Mouse (Mus musculus) MEL (cell line): ENCODE data around the gene Gm20388. TPM values are rescaled to one million over a fixed set of nuclear protein-coding genes. Genes with fewer than 3 reads are reported as not detected.

Source experiments
- DNase-seq: peaks from one replicate; pipeline ENCODE4 v3.0.0; 2011; ENCODE audit warnings: low read depth, low spot score
- H3K27ac ChIP-seq: 2 replicates; pipeline ENCODE4 v1.5.1; 2012; ENCODE audit warnings: low read depth, mild to moderate bottlenecking, control low read depth, low read length, moderate library complexity; ENCODE audit not compliant: control insufficient read depth
- H3K27me3 ChIP-seq, 2 experiments: fragments of 150-350 bp in 1 of 2; sonication (generic) in 1 of 2; 2 replicates each; pipeline ENCODE4 v1.6.1; 2012; ENCODE audit warnings: low read length in 2 of 2, mild to moderate bottlenecking in 2 of 2, improper control_type of control experiment in 1 of 2, moderate library complexity in 1 of 2; ENCODE audit not compliant: insufficient read depth in 2 of 2, control insufficient read depth in 1 of 2
- H3K36me3 ChIP-seq, 2 experiments: 2 replicates each; pipeline ENCODE4 v1.6.1; 2012 to 2014; ENCODE audit warnings: low read length in 2 of 2, improper control_type of control experiment in 1 of 2, inconsistent platforms in 1 of 2, mild to moderate bottlenecking in 1 of 2; ENCODE audit not compliant: insufficient read depth in 2 of 2, control insufficient read depth in 1 of 2
- H3K4me1 ChIP-seq, 2 experiments: fragments of 150-350 bp in 1 of 2; sonication (generic) in 1 of 2; 2 replicates each; pipeline ENCODE4 v1.6.1; 2012; ENCODE audit warnings: low read length in 2 of 2, improper control_type of control experiment in 1 of 2, mild to moderate bottlenecking in 1 of 2; ENCODE audit not compliant: insufficient read depth in 2 of 2, control insufficient read depth in 1 of 2
- H3K4me3 ChIP-seq, 2 experiments: fragments of 150-350 bp in 1 of 2; sonication (generic) in 1 of 2; 2 replicates each; pipeline ENCODE4 v1.5.1; 2012; ENCODE audit warnings: low read depth in 2 of 2, low read length in 2 of 2, mild to moderate bottlenecking in 2 of 2, moderate library complexity in 2 of 2, control low read depth in 1 of 2, improper control_type of control experiment in 1 of 2; ENCODE audit not compliant: control insufficient read depth in 1 of 2, insufficient read depth in 1 of 2
- H3K79me2 ChIP-seq: 2 replicates; pipeline ENCODE4 v1.6.1; 2012; ENCODE audit warnings: mild to moderate bottlenecking, low read length, moderate library complexity; ENCODE audit not compliant: control insufficient read depth, poor library complexity, insufficient read depth
- H3K9ac ChIP-seq: 2 replicates; pipeline ENCODE4 v1.6.1; 2012; ENCODE audit warnings: low read depth, mild to moderate bottlenecking, control low read depth, low read length, moderate library complexity; ENCODE audit not compliant: control insufficient read depth, poor library complexity, severe bottlenecking
- H3K9me3 ChIP-seq: fragments of 150-350 bp; sonication (generic); replicated peaks from 2 replicates; pipeline ENCODE4 v1.6.1; 2012; ENCODE audit warnings: mild to moderate bottlenecking, low read length, improper control_type of control experiment, moderate library complexity; ENCODE audit not compliant: insufficient read depth
- BHLHE40 ChIP-seq: IDR thresholded peaks from 2 replicates; pipeline ENCODE4 v1.6.1; 2012; ENCODE audit warnings: low read depth, mild to moderate bottlenecking, inconsistent platforms, low read length, improper control_type of control experiment, borderline replicate concordance
- E2F4 ChIP-seq: IDR thresholded peaks from 2 replicates; pipeline ENCODE4 v1.6.1; 2011; ENCODE audit warnings: low read depth, low read length, improper control_type of control experiment, borderline replicate concordance
- ELF1 ChIP-seq: IDR thresholded peaks from 2 replicates; pipeline ENCODE4 v1.6.1; 2014; ENCODE audit warnings: low read depth, mild to moderate bottlenecking, inconsistent platforms, low read length, improper control_type of control experiment, moderate library complexity
- EP300 ChIP-seq, 2 experiments: IDR thresholded peaks; 2 replicates each; pipeline ENCODE4 v1.6.1; 2011; ENCODE audit warnings: improper control_type of control experiment in 2 of 2, low read length in 2 of 2, low read depth in 1 of 2, mild to moderate bottlenecking in 1 of 2
- ETS1 ChIP-seq: IDR thresholded peaks from 2 replicates; pipeline ENCODE4 v1.6.1; 2012; ENCODE audit warnings: low read depth, mild to moderate bottlenecking, inconsistent platforms, low read length, improper control_type of control experiment, moderate library complexity
- GABPA ChIP-seq: IDR thresholded peaks from 2 replicates; pipeline ENCODE4 v1.6.1; 2012; ENCODE audit warnings: low read depth, mild to moderate bottlenecking, inconsistent platforms, low read length, improper control_type of control experiment, moderate library complexity
- GATA1 ChIP-seq: IDR thresholded peaks from 2 replicates; pipeline ENCODE4 v1.6.1; 2011; ENCODE audit warnings: low read depth, low read length, improper control_type of control experiment
- HCFC1 ChIP-seq: IDR thresholded peaks from 2 replicates; pipeline ENCODE4 v1.6.1; 2012; ENCODE audit warnings: low read depth, mild to moderate bottlenecking, inconsistent platforms, low read length, improper control_type of control experiment, moderate library complexity
- JUND ChIP-seq: IDR thresholded peaks from 2 replicates; pipeline ENCODE4 v1.6.1; 2011; ENCODE audit warnings: low read depth, mild to moderate bottlenecking, improper control_type of control experiment, low read length
- KAT2A ChIP-seq: conservative IDR thresholded peaks from 2 replicates; pipeline ENCODE4 v1.6.1; 2012; ENCODE audit warnings: low read depth, low read length, improper control_type of control experiment, inconsistent platforms
- MEF2A ChIP-seq: IDR thresholded peaks from 2 replicates; pipeline ENCODE4 v1.6.1; 2014; ENCODE audit warnings: low read depth, mild to moderate bottlenecking, inconsistent platforms, low read length, improper control_type of control experiment; ENCODE audit not compliant: poor library complexity, insufficient replicate concordance, severe bottlenecking; ENCODE audit errors: extremely low read depth
- MXI1 ChIP-seq: IDR thresholded peaks from 2 replicates; pipeline ENCODE4 v1.6.1; 2011; ENCODE audit warnings: mild to moderate bottlenecking, low read depth, low read length, improper control_type of control experiment
- MYC ChIP-seq: IDR thresholded peaks from 2 replicates; pipeline ENCODE4 v1.6.1; 2011; ENCODE audit warnings: low read depth, mild to moderate bottlenecking, low read length, improper control_type of control experiment, moderate library complexity
- NELFE ChIP-seq: IDR thresholded peaks from 2 replicates; pipeline ENCODE4 v1.6.1; 2011; ENCODE audit warnings: low read depth, low read length, improper control_type of control experiment
- NRF1 ChIP-seq: IDR thresholded peaks from 2 replicates; pipeline ENCODE4 v1.6.1; 2014; ENCODE audit warnings: low read depth, mild to moderate bottlenecking, inconsistent platforms, low read length, improper control_type of control experiment, moderate library complexity; ENCODE audit not compliant: poor library complexity, insufficient read depth, severe bottlenecking
- POLR2AphosphoS2 ChIP-seq: IDR thresholded peaks from 2 replicates; pipeline ENCODE4 v1.6.1; 2011; ENCODE audit warnings: low read length, improper control_type of control experiment
- POLR2AphosphoS5 ChIP-seq: IDR thresholded peaks from 2 replicates; pipeline ENCODE4 v1.6.1; 2012; ENCODE audit warnings: low read depth, borderline replicate concordance, mild to moderate bottlenecking, inconsistent platforms, low read length, moderate library complexity, mixed read lengths
- RAD21 ChIP-seq: IDR thresholded peaks from 2 replicates; pipeline ENCODE4 v1.6.1; 2011; ENCODE audit warnings: mild to moderate bottlenecking, low read depth, low read length, improper control_type of control experiment
- SIN3A ChIP-seq: IDR thresholded peaks from 2 replicates; pipeline ENCODE4 v1.6.1; 2012; ENCODE audit warnings: low read length, improper control_type of control experiment, inconsistent platforms
- SMC3 ChIP-seq: IDR thresholded peaks from 2 replicates; pipeline ENCODE4 v1.6.1; 2011; ENCODE audit warnings: low read depth, low read length, improper control_type of control experiment
- TBP ChIP-seq: IDR thresholded peaks from 2 replicates; pipeline ENCODE4 v1.8.0; 2011; ENCODE audit warnings: low read depth, low read length, improper control_type of control experiment
- UBTF ChIP-seq: IDR thresholded peaks from 2 replicates; pipeline ENCODE4 v1.6.1; 2012; ENCODE audit warnings: low read depth, mild to moderate bottlenecking, inconsistent platforms, low read length, improper control_type of control experiment, moderate library complexity, borderline replicate concordance; ENCODE audit not compliant: insufficient read depth
- ZC3H11A ChIP-seq: IDR thresholded peaks from 2 replicates; pipeline ENCODE4 v1.6.1; 2012; ENCODE audit warnings: low read depth, mild to moderate bottlenecking, inconsistent platforms, low read length, improper control_type of control experiment
- ZMIZ1 ChIP-seq: IDR thresholded peaks from 2 replicates; pipeline ENCODE4 v1.6.1; 2012; ENCODE audit warnings: low read depth, mild to moderate bottlenecking, inconsistent platforms, low read length, improper control_type of control experiment, moderate library complexity
- polyA plus RNA-seq, 2 experiments: library from polyadenylated mRNA; stranded (reverse) in 1 of 2; unstranded in 1 of 2; fragments of >175 nt in 1 of 2; fragments of >200 nt in 1 of 2; gene quantifications; 2 replicates each; pipeline versions ENCODE4 v1.2.1 to v1.2.4; 2012; ENCODE audit warnings: low replicate concordance in 2 of 2, low read depth in 1 of 2; ENCODE audit not compliant: insufficient read length in 2 of 2, insufficient read depth in 1 of 2, missing spikeins in 1 of 2
- total RNA-seq: library from RNA; depleted of rRNA; stranded (reverse); fragments of 300-350 nt; gene quantifications from 2 replicates; pipeline ENCODE4 v1.2.3, GENCODE M21; 2012

Gene Gm20388
- total and polyA plus RNA-seq, 3 experiments = 11.1 to 17.8 TPM; not detected in 1

- Histone ChIP-seq H3K4me3 (no peak overlapping the region), H3K9me3 (no peaks in the 10 kb centered on the region), H3K27ac (no peak overlapping the region), H3K27me3 (no peaks in the 10 kb centered on the region), H3K79me2 (no peaks in the 10 kb centered on the region), H3K36me3 (no peaks in the 10 kb centered on the region)
- no peak for DNase-seq
- TF ChIP-seq RAD21 = no peak
- TF ChIP-seq, all 39 proteins: peak for 0
- Histone ChIP-seq H3K9ac (no peak overlapping the region), H3K4me1 (no peaks in the 10 kb centered on the region)
Measured at GRCm38 (mm10) chr8:121661631-121662357, 1751.2 kb downstream of the Gm20388 start.

- no peak for TF ChIP-seq BHLHE40
- TF ChIP-seq NELFE = no peak
- TF ChIP-seq ZC3H11A = no peak
- TF ChIP-seq RAD21 = no peak
- no peak for TF ChIP-seq NRF1
- no peak for TF ChIP-seq ELF1
- TF ChIP-seq GATA1 = no peak
- no peak for TF ChIP-seq ETS1
- no peak for TF ChIP-seq TBP
- Histone ChIP-seq H3K27me3 (no peaks in the 10 kb centered on the region), H3K79me2 (no peaks in the 10 kb centered on the region)
Measured at GRCm38 (mm10) chr8:121663101-121663500, 1752.5 kb downstream of the Gm20388 start.

GRCm38 (mm10) chr8:121665329-121665728, 1754.7 kb downstream of the Gm20388 start:
- Histone ChIP-seq H3K27ac (no peak overlapping the region), H3K4me3 (no peak overlapping the region)
- TF ChIP-seq EP300 (IDR thresholded peaks at IDR 0.05; ENCODE audit: low read depth in 1 of 2, low read length in 2 of 2) (no peak), GABPA (no peak), MYC (no peak), NRF1 (no peak), ZMIZ1 (no peak), JUND (no peak), BHLHE40 (no peak), UBTF (no peak), POLR2AphosphoS2 (no peak), ETS1 (no peak), E2F4 (no peak), HCFC1 (no peak), SIN3A (no peak), MXI1 (no peak), KAT2A (no peak), ZC3H11A (no peak), SMC3 (no peak), POLR2AphosphoS5 (no peak), MEF2A (no peak)

More at GRCm38 (mm10) chr8:121663101-121663500, 1752.5 kb downstream of the Gm20388 start:
- H3K9ac ChIP-seq = no peak overlapping the region
- no peak overlapping the region for H3K27ac ChIP-seq
- H3K4me3 ChIP-seq = no peak overlapping the region
- no peaks in the 10 kb centered on the region for H3K36me3 ChIP-seq
- H3K4me1 ChIP-seq = no peaks in the 10 kb centered on the region
- no peaks in the 10 kb centered on the region for H3K9me3 ChIP-seq
- DNase-seq = no peak

More at GRCm38 (mm10) chr8:121665329-121665728, 1754.7 kb downstream of the Gm20388 start:
- Histone ChIP-seq H3K9ac (no peak overlapping the region), H3K36me3 (no peaks in the 10 kb centered on the region), H3K9me3 (no peaks in the 10 kb centered on the region), H3K27me3 (no peaks in the 10 kb centered on the region), H3K4me1 (no peaks in the 10 kb centered on the region), H3K79me2 (no peaks in the 10 kb centered on the region)
- DNase-seq = no peak
